Mouse (Mus musculus) spleen, adult 18-20 months (tissue): ENCODE results near the gene a.

ENCODE experiments used
- DNase-seq, 2 experiments: peaks; one replicate each; pipeline ENCODE4 v3.0.0; 2022; ENCODE audit warnings: mixed read lengths in 2 of 2

Gene a

GRCm38 (mm10) chr2:154790656-154791483 lies at the start of gene a, which contains the start of gene Raly:
Gene a (plus strand): TSS chr2:154791402.
Gene Raly (plus strand): TSS chr2:154791096.
- peak; percentile 97 to 99 for DNase-seq

DNA sequence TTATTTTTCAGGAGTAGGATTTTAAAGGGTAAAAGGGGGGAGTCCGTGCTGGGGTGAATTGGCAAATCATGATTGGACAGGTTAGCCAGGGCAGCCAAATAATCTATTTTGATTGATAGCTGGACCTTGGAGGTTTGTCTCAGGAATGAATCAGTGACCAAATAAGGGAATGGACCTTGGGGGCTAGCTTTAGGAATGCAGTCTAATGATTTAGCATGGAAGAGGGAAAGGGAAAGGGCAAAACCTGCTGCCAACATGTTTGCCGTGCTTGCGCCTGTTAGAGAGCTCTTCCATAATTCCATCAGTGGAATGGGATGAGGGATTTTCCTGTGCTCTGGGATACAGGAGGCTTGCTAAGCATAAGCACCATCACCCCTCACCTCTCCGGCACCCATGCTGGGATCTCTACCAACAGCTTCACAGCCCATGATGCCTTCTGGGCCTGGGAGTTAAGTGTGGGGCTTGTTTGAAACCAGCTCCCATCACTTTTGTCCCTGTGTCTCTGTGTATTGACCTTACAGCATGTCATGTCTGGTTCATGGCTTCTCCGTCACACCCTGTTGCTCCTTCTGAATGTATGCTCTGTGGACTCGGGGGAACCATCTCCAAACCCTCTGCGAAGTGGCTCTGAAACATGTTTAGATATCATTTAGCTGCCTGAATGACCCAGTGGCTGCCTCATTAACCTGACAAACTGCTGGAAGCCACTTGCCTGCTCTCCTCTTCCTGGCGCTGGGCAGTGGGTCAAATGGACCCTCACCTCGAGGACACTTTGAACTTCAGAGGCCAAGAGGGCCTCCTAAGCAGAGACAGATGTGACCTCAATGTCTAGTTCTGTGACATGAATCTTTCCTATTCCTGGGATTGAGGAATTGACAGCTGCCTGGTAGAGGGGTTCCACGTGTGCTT lies 48.0 kb upstream of the a start:
- DNase-seq, result no peak

DNA sequence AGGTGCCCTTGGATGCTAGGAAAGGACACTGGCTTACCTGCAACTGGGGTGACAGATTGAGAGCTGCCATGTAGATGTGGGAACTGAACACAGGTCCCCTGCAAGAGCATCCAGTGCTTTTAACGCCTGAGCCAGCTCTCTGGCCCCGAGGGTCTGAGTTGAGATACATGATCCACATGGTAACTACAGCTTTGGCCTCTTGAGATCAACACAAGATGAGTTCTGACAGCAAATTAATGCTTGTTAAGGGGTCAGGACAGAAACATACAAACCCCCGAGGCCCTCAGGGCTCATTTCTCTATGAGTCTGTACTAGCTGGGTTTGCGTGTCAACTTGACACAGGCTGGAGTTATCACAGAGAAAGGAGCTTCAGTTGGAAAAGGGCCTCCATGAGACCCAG lies 47.3 kb upstream of the a start:
- DNase-seq, result no peak

GRCm38 (mm10) chr2:154748383-154748782 lies 42.8 kb upstream of the a start:
- DNase-seq, result no peak

DNA sequence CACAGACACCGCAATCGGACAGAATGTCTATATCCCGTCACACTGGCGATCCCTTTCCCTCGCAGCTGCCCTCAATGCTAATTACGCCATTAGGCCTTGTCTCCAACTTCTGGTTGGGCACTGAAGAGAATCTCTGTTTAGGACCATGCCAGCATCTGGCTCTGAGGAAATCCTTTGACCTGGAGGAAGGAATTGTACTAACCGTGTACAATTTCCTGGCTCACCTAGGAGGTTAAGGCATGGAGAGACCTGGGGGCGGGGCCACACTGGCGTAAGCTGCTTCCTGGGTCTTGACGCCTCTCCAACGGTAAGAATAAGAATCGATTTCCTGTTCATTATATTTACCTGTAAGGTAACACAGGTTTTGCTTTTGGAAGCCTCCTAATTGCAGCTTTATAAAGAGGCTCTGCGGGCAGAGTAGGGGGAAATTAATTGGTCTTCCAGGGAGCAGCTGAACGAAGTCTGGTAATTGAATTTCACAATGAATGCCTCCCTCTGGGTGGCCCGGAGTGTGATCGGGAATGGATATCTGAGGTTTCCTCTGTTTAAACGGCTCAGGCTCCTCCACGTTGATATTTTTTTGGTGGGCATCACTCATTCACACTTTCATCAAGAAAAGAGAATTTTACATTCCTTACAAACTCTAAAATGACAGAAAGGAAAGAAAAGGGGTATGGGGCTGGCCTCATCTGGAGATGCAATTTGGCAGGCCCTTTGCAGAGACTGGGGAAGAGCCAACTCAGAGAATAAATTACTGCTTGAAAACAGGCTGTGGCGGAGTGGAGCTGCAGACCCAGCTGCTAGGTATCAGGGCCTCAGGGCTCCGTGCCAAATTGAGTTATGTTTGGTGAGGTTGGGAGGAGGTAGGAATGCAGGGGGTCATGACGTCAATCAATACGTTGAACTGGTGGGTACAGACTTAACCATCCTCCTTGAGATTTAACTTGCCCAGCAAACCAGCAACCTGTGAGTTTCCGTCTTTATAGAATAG lies 41.9 kb upstream of the a start:
- DNase-seq, result no peak

GRCm38 (mm10) chr2:154751924-154752323 lies 39.3 kb upstream of the a start:
- no peak for DNase-seq

DNA sequence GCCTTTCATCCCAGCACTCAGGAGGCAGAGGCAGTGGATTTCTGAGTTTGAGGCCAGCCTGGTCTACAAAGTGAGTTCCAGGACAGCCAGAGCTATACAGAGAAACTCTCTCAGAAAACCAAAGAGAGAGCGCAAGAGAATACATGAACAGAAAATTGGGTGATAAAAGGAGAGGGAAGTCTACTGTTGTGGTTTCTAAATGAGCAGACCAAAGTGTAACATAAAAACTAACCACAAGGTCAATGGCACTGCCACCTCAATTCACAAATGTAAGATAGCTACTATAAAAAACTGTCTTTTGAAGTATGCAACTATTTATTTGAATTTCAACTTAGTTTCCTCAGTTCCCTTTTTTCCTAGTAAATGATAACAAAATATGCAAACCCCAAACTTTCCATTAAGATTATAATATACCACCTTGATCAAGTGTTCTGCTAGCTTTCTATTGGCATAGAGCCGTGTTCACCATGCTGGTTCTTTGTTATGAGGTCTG lies 37.1 kb upstream of the a start:
- DNase-seq, result no peak

GRCm38 (mm10) chr2:154755791-154756190 lies 35.4 kb upstream of the a start:
- no peak for DNase-seq

DNA sequence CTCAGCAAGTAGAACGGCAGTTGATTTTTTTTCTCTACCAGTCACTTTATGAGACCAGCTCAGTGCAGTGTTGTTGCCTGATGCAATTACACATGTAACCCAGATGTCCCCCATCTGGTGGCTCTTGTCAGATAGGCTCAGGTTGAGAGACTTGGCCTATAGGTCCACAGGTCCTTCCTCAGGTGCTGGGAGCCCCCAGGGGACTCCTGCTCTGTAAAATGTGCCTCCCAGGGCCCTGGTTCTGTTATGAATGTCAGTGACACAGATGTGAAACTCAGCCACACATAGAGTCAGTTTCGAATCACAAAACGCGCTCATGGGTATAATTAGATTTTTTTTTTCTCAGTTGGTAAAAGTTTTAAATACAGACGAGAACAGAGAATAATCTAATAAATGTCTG lies 33.5 kb upstream of the a start:
- peak; percentile 9 to 10 for DNase-seq

GRCm38 (mm10) chr2:154758454-154758853 lies 32.7 kb upstream of the a start:
- DNase-seq, result no peak

DNA sequence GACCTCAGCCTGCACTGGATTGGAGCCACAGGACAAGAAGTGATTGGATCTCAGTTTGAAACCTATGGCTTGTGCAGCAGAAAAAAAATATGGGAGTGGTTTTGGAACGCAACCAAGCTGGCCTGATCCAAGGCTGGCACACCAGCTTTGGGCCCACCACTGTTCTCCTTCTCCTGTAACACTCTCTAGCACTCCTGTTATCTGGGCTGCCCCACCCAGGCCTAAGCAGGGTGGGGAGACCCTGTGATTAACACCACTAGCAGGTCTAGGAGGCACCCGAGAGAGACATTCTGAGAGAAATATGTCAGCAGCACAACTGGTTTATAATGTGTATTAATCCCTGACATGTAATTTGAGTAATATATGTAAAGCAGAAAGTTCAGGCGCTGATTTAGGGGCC lies 28.0 kb upstream of the a start:
- DNase-seq, result no peak

GRCm38 (mm10) chr2:154764828-154765497 lies 26.2 kb upstream of the a start:
- DNase-seq, result no peak

DNA sequence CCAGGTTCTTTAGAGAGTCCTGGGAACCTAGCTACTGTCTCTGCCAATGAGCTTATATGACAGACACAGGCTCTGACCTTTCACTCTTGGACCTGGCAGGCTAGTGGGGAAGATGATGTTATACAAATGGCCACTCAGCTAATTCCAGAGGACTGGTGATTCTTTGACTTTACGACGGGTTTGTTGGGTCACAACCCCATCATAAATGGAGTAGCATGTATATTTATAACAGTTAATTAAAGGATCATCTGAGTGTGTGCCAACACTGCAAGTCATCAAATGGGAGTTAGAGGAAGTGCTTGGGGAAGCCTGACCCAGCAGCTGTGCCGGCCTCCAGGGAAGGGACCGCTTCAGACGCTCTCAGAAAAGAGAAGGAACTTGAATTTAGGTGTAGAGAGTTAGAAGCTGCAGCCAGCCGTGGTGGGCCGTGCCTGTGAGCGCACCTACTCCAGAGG lies 25.6 kb upstream of the a start:
- DNase-seq, result peak in 1 of 2 experiments; percentile 13

- DNase-seq, result no peak
These were observed 24.2 kb upstream of the a start for GRCm38 (mm10) chr2:154767051-154767450.

DNA sequence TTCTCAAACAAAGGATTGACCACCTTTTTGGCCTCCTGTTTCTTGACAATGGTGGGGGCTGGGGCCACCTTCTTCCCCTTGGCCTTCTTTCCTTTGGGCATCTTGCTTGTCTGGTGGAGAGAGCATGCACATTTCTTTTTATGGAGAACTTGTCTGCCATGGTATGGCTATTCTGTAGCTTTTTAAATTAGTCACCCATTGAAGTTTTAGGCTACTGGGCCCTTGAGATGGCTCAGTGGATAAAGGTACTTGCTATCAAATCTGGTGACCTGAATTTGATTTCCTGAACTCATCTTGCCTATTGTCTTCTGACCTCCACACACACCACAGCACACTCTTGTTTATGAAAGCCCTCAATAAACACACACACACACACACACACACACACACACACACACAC lies 21.3 kb upstream of the a start, which contains the start of gene Gm14214:
Gene Gm14214, minus strand, starts transcription at position 101 of the 400 bp plus-strand sequence.
- DNase-seq, result no peak

DNA sequence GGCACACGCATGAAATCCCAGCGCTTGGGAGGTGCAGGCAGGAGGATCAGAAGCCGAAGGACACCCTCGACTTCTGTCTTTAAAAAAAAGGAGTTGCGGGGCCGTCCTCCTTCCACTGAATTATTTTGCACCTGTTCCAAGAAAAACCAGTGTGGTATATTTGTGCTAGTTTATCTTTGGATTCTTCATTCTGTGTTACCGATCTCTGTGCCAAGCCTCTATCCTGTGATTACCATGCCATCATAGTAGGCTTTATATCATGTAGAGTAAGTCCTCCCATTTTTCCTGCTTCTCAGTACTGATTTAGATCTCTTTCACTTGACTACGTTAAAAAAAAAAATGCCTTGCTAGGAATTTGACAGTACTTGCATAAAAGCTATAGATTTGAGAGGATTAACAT lies 19.6 kb upstream of the a start:
- no peak for DNase-seq

GRCm38 (mm10) chr2:154774032-154774431 lies 17.2 kb upstream of the a start:
- DNase-seq, result no peak

GRCm38 (mm10) chr2:154776496-154776895 lies 14.7 kb upstream of the a start:
- no peak for DNase-seq

DNA sequence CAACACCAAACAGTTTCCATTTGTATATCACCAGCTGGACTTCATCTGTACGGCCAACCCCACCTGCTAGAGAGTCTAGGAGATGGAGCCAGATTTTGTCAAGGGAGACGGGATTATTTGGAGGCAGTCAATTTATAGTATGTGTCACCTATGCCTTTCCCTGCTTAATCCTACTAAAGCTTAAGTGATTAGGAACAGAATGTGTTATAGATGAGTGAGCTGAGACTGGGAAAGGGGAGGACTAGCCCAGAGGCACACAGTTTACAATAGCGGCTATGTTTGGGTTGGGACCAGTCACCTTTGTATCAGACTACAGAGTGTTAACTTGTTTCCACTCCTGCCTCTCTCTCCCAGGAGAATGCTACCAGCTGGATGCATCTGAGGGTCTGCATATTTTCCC lies 11.6 kb upstream of the a start:
- no peak for DNase-seq

DNA sequence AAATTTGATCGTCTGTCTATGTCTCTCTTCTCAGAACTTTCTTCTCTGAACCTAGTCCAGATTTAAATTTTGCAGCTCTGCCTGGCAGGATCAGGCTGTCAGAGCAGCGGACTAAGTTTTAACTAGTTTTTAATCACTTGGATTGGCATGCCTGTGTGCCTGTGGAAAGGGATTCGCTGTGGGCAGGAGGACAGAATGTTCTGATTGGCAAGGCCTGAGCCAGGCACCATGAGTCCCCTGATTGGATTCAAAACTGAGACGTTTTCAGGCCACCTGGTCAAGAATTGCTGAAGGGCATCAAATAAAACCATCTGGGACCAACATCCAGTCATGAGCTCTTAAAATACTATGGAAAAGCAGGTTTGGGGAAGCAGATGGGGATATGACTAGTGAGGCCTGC lies 8.8 kb upstream of the a start:
- DNase-seq, result no peak

GRCm38 (mm10) chr2:154782856-154783650 lies 8.1 kb upstream of the a start:
- no peak for DNase-seq
